Mouse (Mus musculus): Measurements from ENCODE around the gene Tjp2. TPM values are rescaled to one million over a fixed set of nuclear protein-coding genes. Genes with fewer than 3 reads are reported as not detected.

The Tjp2 gene
- 4.9 and 5.9 TPM in 2 replicates for polyA plus RNA-seq (2015; fragmentation: Nextera tagmentation; extraction: Ambion mirVana)

DNA sequence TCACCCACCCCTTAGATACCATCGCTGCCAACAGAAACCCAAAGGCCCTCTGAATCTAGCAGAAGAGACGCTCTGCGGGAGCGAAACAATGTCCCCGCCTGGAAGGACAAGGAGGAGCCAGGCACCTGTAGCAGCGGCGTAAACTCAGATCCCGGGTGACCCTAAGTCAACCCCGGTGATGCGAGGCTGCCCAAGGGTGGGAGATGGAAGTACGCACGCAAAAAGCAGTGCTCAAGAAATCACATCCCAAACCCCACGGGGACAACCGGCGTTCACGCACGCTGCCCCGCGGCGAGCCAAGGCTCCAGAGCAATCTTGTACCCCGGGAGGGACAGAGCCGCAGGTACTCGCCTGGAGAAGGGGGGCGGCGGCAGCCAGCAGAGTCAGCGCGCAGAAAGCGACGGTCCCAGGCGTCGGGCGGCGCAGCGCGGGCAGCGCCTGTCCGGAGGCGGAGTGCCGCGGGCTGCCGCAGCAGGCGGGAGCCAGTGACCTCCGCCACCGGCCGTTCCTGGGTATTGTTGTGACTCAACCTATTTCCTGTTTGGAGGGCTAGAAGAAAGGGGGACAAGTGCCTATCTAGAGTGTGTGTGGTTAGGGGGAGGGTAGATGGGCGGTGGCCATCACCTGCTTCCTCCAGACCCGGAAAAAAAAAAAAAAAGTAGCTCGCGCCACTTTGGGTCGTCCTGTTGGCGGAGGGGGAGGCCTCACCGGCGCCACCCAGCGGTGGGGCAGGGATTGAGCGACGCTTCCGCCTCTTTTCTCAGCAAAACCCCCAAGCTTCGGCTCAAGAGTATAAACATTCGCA lies at the start of gene Tjp2:
TSS of gene Tjp2 (minus strand) at position 531 of the 805 bp plus-strand sequence.
- peak; percentile 69 for ATAC-seq (ENCODE audit: insufficient read depth)
- under 1% methylated on average over 59 of the region's 59 CpGs for WGBS (ENCODE audit: insufficient replicate concordance)
- H3K4me3 ChIP-seq (replicated peaks) = peak within 1 kb of the TSS; percentile 55
- no peaks in the 10 kb centered on the region for H3K36me3 ChIP-seq (replicated peaks)
- no peaks in the 10 kb centered on the region for H3K9me3 ChIP-seq (replicated peaks)
- peak within 1 kb of the TSS; percentile 28 for H3K9ac ChIP-seq
- peak within 1 kb of the TSS; percentile 56 for H3K4me2 ChIP-seq
- peaks cover 39% of the 10 kb centered on the region for H3K27me3 ChIP-seq
- H3K4me1 ChIP-seq (replicated peaks) = 0 out of 2 replicates have a peak, but pooled peaks cover 3% of the 10 kb centered on the region
- peak within 1 kb of the TSS; percentile 63 for H3K27ac ChIP-seq (replicated peaks)

DNA sequence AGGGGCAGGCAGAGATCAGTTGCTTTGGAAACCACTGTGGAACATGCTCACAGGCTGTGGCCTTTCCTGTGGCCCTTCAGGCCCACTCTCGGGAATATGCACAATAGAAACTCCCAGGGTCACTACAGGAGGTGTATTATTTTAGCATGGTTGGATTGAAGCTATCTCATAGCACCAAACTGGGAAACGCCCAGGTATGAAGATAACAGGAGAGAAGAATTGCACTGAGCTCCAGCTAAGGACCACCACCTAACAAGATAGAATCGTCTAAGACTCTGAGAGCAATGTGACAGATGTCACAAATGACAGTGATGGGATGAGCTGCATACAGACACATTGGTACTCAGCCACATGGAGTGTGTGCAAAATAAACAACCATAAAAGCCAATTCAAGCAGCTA lies 49.5 kb upstream of the Tjp2 start:
- no peaks in the 10 kb centered on the region for H3K27me3 ChIP-seq
- H3K9me3 ChIP-seq (replicated peaks) = no peaks in the 10 kb centered on the region
- peak; percentile 67 for ATAC-seq (ENCODE audit: insufficient read depth)
- H3K9ac ChIP-seq = no peak overlapping the region
- 21% methylated on average over 3 of the region's 3 CpGs for WGBS (ENCODE audit: insufficient replicate concordance)
- peak overlapping the region; percentile 46 for H3K4me2 ChIP-seq
- peaks cover 48% of the 10 kb centered on the region for H3K36me3 ChIP-seq (replicated peaks)
- peak overlapping the region; percentile 64 for H3K27ac ChIP-seq (replicated peaks)
- no peak overlapping the region for H3K4me3 ChIP-seq (replicated peaks)
- peaks cover 69% of the 10 kb centered on the region for H3K4me1 ChIP-seq (replicated peaks)

- Histone ChIP-seq H3K4me2 (peak overlapping the region; percentile 32; the same call in 1 of the 2 replicates), H3K9me3 (replicated peaks) (no peaks in the 10 kb centered on the region), H3K27ac (replicated peaks) (peak overlapping the region; percentile 43), H3K4me3 (replicated peaks) (no peak overlapping the region), H3K36me3 (replicated peaks) (peaks cover 55% of the 10 kb centered on the region), H3K9ac (no peak overlapping the region), H3K27me3 (no peaks in the 10 kb centered on the region), H3K4me1 (replicated peaks) (peaks cover 47% of the 10 kb centered on the region)
- 46% methylated on average over 16 of the region's 16 CpGs for WGBS (ENCODE audit: insufficient replicate concordance)
- ATAC-seq (ENCODE audit: insufficient read depth) = peak; percentile 63
Measured at GRCm38 (mm10) chr19:24271746-24272426, 47.1 kb upstream of the Tjp2 start.

- Histone ChIP-seq H3K36me3 (replicated peaks) (peaks cover 55% of the 10 kb centered on the region), H3K4me3 (replicated peaks) (no peak overlapping the region), H3K9me3 (replicated peaks) (no peaks in the 10 kb centered on the region), H3K4me1 (replicated peaks) (peaks cover 46% of the 10 kb centered on the region), H3K27me3 (no peaks in the 10 kb centered on the region), H3K9ac (no peak overlapping the region), H3K27ac (replicated peaks) (no peak overlapping the region; the same call in 1 of the 2 replicates), H3K4me2 (peak overlapping the region; percentile 32; the same call in 1 of the 2 replicates)
- peak; percentile 75 for ATAC-seq (ENCODE audit: insufficient read depth)
- WGBS (ENCODE audit: insufficient replicate concordance) = 54% methylated on average over 7 of the region's 7 CpGs
Measured at GRCm38 (mm10) chr19:24271326-24271725, 46.5 kb upstream of the Tjp2 start.

DNA sequence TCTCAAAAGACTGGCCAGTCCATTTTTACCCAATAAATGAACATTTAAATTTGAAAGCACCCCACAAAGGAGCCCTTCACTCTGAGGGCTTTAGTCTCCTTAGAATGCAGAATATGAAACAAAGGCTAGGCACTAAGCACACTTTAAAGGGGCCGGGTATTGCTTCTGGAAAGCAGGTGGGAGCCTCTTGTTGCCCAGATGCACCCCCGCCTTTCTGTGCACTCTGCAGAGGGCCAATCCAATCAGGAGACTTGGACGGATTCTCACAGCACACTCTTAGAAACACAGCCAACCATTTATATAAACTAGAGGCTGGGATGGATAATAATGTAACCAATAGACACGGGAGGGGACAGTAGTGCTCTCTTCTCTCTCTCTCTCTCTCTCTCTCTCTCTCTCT lies 43.7 kb upstream of the Tjp2 start:
- no peaks in the 10 kb centered on the region for H3K27me3 ChIP-seq
- 64% methylated on average over 4 of the region's 4 CpGs for WGBS (ENCODE audit: insufficient replicate concordance)
- H3K36me3 ChIP-seq (replicated peaks) = peaks cover 64% of the 10 kb centered on the region
- peaks cover 32% of the 10 kb centered on the region for H3K4me1 ChIP-seq (replicated peaks)
- no peak overlapping the region for H3K4me3 ChIP-seq (replicated peaks)
- no peak for ATAC-seq (ENCODE audit: insufficient read depth)
- H3K27ac ChIP-seq (replicated peaks) = no peak overlapping the region
- H3K9ac ChIP-seq = no peak overlapping the region
- H3K4me2 ChIP-seq = no peak overlapping the region
- H3K9me3 ChIP-seq (replicated peaks) = no peaks in the 10 kb centered on the region

DNA sequence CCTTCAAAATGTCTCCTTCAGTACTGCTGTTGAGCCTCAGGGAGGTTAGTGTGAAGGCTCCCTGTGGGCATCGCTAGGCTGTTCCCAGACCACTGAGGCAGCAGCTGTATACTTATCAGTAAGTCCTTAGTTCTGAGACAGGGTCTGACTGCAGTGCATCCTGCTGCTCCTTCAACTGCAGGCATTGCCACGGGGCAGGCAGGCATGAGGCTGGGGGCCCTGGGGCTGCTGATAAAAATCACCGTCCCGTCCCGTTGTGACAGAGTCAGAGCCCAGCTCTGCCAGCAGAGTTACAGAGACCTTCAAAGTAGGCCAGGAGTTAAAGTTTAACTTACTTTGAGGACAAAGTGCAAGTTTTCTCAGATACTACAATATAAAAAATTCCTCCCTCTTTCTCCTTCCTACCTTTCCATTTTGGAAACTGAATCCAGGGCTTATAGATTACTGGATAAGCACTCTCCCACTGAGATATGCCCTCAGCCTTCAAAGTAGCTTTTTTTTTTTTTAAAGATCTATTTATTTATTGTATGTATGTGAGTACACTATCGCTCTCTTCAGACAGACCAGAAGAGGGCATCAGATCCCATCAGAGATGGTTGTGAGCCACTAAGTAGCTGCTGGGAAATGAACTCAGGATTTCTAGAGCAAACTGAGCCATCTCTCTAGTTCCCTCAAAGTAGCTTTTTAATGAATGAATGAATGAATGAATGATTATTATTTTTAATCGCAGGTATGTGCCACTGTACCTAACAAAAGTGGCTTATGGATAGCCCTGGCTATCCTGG lies 41.4 kb upstream of the Tjp2 start:
- Histone ChIP-seq H3K36me3 (replicated peaks) (peaks cover 74% of the 10 kb centered on the region), H3K27me3 (no peaks in the 10 kb centered on the region), H3K9me3 (replicated peaks) (no peaks in the 10 kb centered on the region), H3K9ac (no peak overlapping the region), H3K4me1 (replicated peaks) (peaks cover 18% of the 10 kb centered on the region), H3K27ac (replicated peaks) (peak overlapping the region; percentile 77), H3K4me2 (no peak overlapping the region), H3K4me3 (replicated peaks) (no peak overlapping the region)
- WGBS (ENCODE audit: insufficient replicate concordance) = 72% methylated on average over 7 of the region's 7 CpGs
- ATAC-seq (ENCODE audit: insufficient read depth) = peak; percentile 53

- H3K9ac ChIP-seq = no peak overlapping the region
- peak; percentile 63 for ATAC-seq (ENCODE audit: insufficient read depth)
- H3K27ac ChIP-seq (replicated peaks) = no peak overlapping the region
- WGBS (ENCODE audit: insufficient replicate concordance) = 33% methylated on average over 7 of the region's 7 CpGs
- no peak overlapping the region for H3K4me2 ChIP-seq
- H3K4me1 ChIP-seq (replicated peaks) = peaks cover 13% of the 10 kb centered on the region; the same call in 1 of the 2 replicates
- H3K4me3 ChIP-seq (replicated peaks) = no peak overlapping the region
- peaks cover 69% of the 10 kb centered on the region for H3K36me3 ChIP-seq (replicated peaks)
- H3K9me3 ChIP-seq (replicated peaks) = no peaks in the 10 kb centered on the region
- no peaks in the 10 kb centered on the region for H3K27me3 ChIP-seq
Measured at GRCm38 (mm10) chr19:24264991-24265390, 40.2 kb upstream of the Tjp2 start.

GRCm38 (mm10) chr19:24262736-24263135 lies 37.9 kb upstream of the Tjp2 start:
- 89% methylated on average over 14 of the region's 14 CpGs for WGBS (ENCODE audit: insufficient replicate concordance)
- Histone ChIP-seq H3K4me2 (no peak overlapping the region), H3K27me3 (no peaks in the 10 kb centered on the region), H3K9ac (no peak overlapping the region), H3K36me3 (replicated peaks) (peaks cover 58% of the 10 kb centered on the region), H3K9me3 (replicated peaks) (no peaks in the 10 kb centered on the region), H3K4me3 (replicated peaks) (no peak overlapping the region), H3K27ac (replicated peaks) (no peak overlapping the region), H3K4me1 (replicated peaks) (peaks cover 14% of the 10 kb centered on the region; the same call in 1 of the 2 replicates)
- no peak for ATAC-seq (ENCODE audit: insufficient read depth)

DNA sequence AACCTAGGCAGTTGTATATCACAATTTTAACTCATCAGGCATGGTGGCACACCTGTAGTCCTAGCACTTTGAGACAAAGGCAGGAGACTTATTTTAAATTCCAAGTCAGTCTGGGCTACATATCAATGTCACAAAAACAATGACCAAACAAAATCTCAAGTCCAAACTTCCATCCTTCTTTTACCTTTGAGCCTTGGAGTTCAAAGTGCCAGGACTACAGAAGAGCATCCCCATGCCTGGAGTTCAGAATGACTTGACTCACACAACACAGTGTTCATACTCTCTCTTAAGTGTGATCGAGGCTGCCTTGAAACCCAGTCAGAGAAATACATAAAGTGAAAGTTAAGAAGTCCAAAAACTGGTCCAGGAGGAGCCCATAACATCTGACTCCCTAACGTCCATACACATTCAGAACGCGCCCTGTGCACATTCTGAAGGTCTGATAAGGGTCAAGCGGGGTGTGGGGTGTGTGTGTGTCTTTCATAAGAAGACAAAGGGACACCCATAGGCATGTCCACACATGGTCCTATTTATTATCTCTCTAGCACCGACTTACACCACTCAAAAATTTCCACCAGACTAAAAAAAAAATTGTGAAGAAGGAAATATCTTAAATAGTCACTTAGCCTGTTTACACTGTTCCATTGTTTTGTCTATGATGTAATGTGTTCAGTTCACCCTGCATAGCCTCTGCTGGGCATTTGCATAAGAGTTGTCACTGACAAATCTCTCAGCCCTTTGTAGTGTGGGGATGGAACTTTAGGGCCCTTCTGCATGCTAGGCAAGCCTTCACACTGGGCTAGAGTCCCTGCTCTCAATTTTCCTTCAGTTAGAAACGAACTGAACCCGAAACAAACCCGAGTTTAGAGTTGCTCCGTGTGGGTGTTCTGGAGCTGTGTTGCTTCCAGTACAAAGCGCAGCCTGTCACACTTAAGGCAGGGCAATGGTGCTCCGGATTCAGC lies 34.8 kb upstream of the Tjp2 start:
- no peak for ATAC-seq (ENCODE audit: insufficient read depth)
- Histone ChIP-seq H3K4me1 (replicated peaks) (peaks cover 2% of the 10 kb centered on the region; the same call in 1 of the 2 replicates), H3K27ac (replicated peaks) (no peak overlapping the region), H3K27me3 (no peaks in the 10 kb centered on the region), H3K36me3 (replicated peaks) (peaks cover 33% of the 10 kb centered on the region), H3K9me3 (replicated peaks) (no peaks in the 10 kb centered on the region), H3K4me2 (no peak overlapping the region), H3K4me3 (replicated peaks) (no peak overlapping the region), H3K9ac (no peak overlapping the region)
- WGBS (ENCODE audit: insufficient replicate concordance) = 63% methylated on average over 12 of the region's 12 CpGs

DNA sequence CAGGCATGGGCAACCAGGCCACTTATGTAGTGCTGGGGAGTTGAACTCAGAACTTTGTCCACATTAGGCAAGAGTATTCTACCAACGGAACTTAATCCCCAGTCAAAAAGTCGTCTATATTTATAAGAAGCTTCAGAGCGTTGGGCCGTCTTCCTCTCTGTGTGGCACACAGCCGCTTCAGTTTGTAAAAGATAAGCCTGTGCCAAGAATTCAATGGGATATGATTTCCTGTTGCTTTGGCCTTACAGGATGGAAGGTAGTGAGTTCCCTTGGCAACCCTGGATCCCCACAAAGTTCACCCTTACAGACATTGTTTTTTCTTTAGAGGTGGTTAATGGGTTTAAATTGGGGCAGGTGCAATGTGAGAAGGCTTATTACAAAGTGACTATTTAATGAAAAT lies 33.5 kb upstream of the Tjp2 start:
- Histone ChIP-seq H3K9me3 (replicated peaks) (no peaks in the 10 kb centered on the region), H3K36me3 (replicated peaks) (peaks cover 26% of the 10 kb centered on the region), H3K27ac (replicated peaks) (no peak overlapping the region), H3K4me2 (no peak overlapping the region), H3K9ac (no peak overlapping the region), H3K4me1 (replicated peaks) (peaks cover 2% of the 10 kb centered on the region; the same call in 1 of the 2 replicates), H3K4me3 (replicated peaks) (no peak overlapping the region), H3K27me3 (no peaks in the 10 kb centered on the region)
- 69% methylated on average over 5 of the region's 5 CpGs for WGBS (ENCODE audit: insufficient replicate concordance)
- ATAC-seq (ENCODE audit: insufficient read depth) = no peak
